Mouse (Mus musculus): ENCODE measurements around the gene Ppp1r32.

DNA sequence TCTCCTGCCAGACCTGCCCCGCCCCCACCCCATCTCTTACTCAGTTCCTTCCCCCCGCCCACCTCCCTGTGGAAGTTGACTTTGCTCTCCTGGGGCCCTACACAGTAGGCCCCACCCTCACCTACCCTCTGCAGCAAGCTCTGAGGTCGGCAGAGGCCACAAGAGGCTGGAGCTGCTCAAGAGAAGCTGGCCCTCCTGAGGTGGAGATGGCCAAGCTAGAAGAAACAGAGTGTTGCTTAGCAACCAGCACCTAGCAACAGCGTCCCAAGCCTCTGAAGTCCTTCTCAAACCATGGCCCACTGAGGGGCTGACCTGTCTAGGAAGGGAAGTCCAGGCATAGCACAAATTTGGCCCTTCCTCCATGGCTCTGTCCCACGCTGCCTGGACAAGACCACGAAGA lies at the start of gene Ppp1r32:
- TF ChIP-seq CTCF (IDR thresholded peaks at IDR 0.05; ENCODE audit: control insufficient read depth, insufficient read depth, insufficient read length) = no peak
- TF ChIP-seq MYOG (IDR thresholded peaks at IDR 0.05; ENCODE audit: control insufficient read depth, extremely low read depth, insufficient read length) = no peak
